Mouse (Mus musculus) heart, postnatal 36 days (tissue): ENCODE measurements at regions not wholly inside any gene's neighbourhood (a gene's known extent, or its start where the extent isn't known, plus 50 kb on each side); places are given as distances from the start of the nearest gene placed in this dataset.

Experiments
- DNase-seq, 2 experiments: peaks; one replicate each; pipeline ENCODE4 v3.0.0; 2021 to 2022
- intact Hi-C: fragments of 180-260 bp; cut with DNase I; formaldehyde crosslinking; loops from one replicate; pipeline ENCODE4 v1.15.1; 2025

- peak; percentile 50 to 57 for DNase-seq
- intact Hi-C loops: loop anchor here (2.0 kb wide), 1 partner anchor 65 kb away; no protein-coding TSS in a partner anchor
These were observed 99.8 kb upstream of the Irx3 start for GRCm38 (mm10) chr8:91901525-91902281.

- DNase-seq: no peak
- intact Hi-C loops: loop anchor here (2.0 kb wide), 1 partner anchor 67 kb away; no protein-coding TSS in a partner anchor
These were observed 97.9 kb upstream of the Irx3 start for GRCm38 (mm10) chr8:91899747-91900146.

GRCm38 (mm10) chr8:91897381-91897780 lies 95.5 kb upstream of the Irx3 start:
- intact Hi-C loops: no loop called here
- no peak for DNase-seq

- no peak for DNase-seq
- intact Hi-C loops: no loop called here
These were observed 94.1 kb upstream of the Irx3 start for GRCm38 (mm10) chr8:91895987-91896386.

GRCm38 (mm10) chr8:91884862-91885261 lies 83.0 kb upstream of the Irx3 start:
- DNase-seq: no peak
- intact Hi-C loops: no loop called here

- DNase-seq: no peak
- intact Hi-C loops: no loop called here
These were observed 82.5 kb upstream of the Irx3 start for GRCm38 (mm10) chr8:91884325-91884724.

GRCm38 (mm10) chr8:91883012-91883411 lies 81.1 kb upstream of the Irx3 start:
- intact Hi-C loops: no loop called here
- DNase-seq: no peak

- intact Hi-C loops: no loop called here
These were observed 77.0 kb upstream of the Irx3 start for GRCm38 (mm10) chr8:91878886-91879285.

GRCm38 (mm10) chr8:91876161-91876560 lies 74.3 kb upstream of the Irx3 start:
- DNase-seq: no peak
- intact Hi-C loops: no loop called here

More at GRCm38 (mm10) chr8:91878886-91879285, 77.0 kb upstream of the Irx3 start:
- DNase-seq: no peak

GRCm38 (mm10) chr8:91873232-91873631 lies 71.4 kb upstream of the Irx3 start:
- no peak for DNase-seq
- intact Hi-C loops: no loop called here

GRCm38 (mm10) chr8:91872278-91873115 lies 70.6 kb upstream of the Irx3 start:
- intact Hi-C loops: no loop called here
- peak; percentile 11 to 18 for DNase-seq

- DNase-seq: no peak
- intact Hi-C loops: no loop called here
These were observed 65.2 kb upstream of the Irx3 start for GRCm38 (mm10) chr8:91867069-91867468.

- intact Hi-C loops: no loop called here
- no peak for DNase-seq
These were observed 64.2 kb upstream of the Irx3 start for GRCm38 (mm10) chr8:91866076-91866475.

GRCm38 (mm10) chr8:91865361-91865760 lies 63.5 kb upstream of the Irx3 start:
- intact Hi-C loops: no loop called here
- DNase-seq: no peak

GRCm38 (mm10) chr8:91863505-91863904 lies 61.6 kb upstream of the Irx3 start:
- DNase-seq: no peak
- intact Hi-C loops: no loop called here

- intact Hi-C loops: no loop called here
- no peak for DNase-seq
These were observed 54.0 kb upstream of the Irx3 start for GRCm38 (mm10) chr8:91855881-91856280.

- intact Hi-C loops: loop anchor here (5.0 kb wide), 1 partner anchor 52 kb away; the partner anchor contains the start of gene Irx3
- DNase-seq: peak; percentile 26 to 27
These were observed 52.5 kb upstream of the Irx3 start for GRCm38 (mm10) chr8:91854369-91854768.

- intact Hi-C loops: loop anchor here (5.0 kb wide), 1 partner anchor 52 kb away; the partner anchor contains the start of gene Irx3
These were observed 51.9 kb upstream of the Irx3 start for GRCm38 (mm10) chr8:91853803-91854202.

GRCm38 (mm10) chr8:91853336-91853735 lies 51.5 kb upstream of the Irx3 start:
- no peak for DNase-seq
- intact Hi-C loops: loop anchor here (5.0 kb wide), 1 partner anchor 51 kb away; the partner anchor contains the start of gene Irx3

More at GRCm38 (mm10) chr8:91853803-91854202, 51.9 kb upstream of the Irx3 start:
- no peak for DNase-seq
